Mouse (Mus musculus) heart, postnatal 0 days (tissue): ENCODE measurements around the gene Gm4871. TPM values are rescaled to one million over a fixed set of nuclear protein-coding genes. Genes with fewer than 3 reads are reported as not detected.

Experiments used
- ATAC-seq: fragments of 200-750 bp; cut with Nextera tagmentation; 2 replicates; pipeline ENCODE4 v1.8.0; 2017; ENCODE audit warnings: low read depth, moderate number of reproducible peaks, moderate library complexity; ENCODE audit not compliant: insufficient read depth
- DNase-seq: peaks from one replicate; pipeline ENCODE4 v3.0.0-alpha.2; 2016; ENCODE audit warnings: low spot score
- H3K27ac ChIP-seq: fragments of 300-500 bp; sonication (generic); 2 replicates; pipeline ENCODE4 v1.5.1; 2014; ENCODE audit warnings: low read depth, mild to moderate bottlenecking
- H3K27me3 ChIP-seq: fragments of 300-500 bp; sonication (generic); 2 replicates; pipeline ENCODE4 v1.6.1; 2014; ENCODE audit warnings: low read length, mixed read lengths; ENCODE audit not compliant: control insufficient read depth, insufficient read depth
- H3K36me3 ChIP-seq: fragments of 300-500 bp; sonication (generic); replicated peaks from 2 replicates; pipeline ENCODE4 v1.6.1; 2014; ENCODE audit warnings: low read length, mixed read lengths; ENCODE audit not compliant: control insufficient read depth, insufficient read depth
- H3K4me1 ChIP-seq: fragments of 300-500 bp; sonication (generic); 2 replicates; pipeline ENCODE4 v1.6.1; 2014; ENCODE audit warnings: antibody characterized with exemption; ENCODE audit not compliant: control insufficient read depth, insufficient read depth
- H3K4me2 ChIP-seq: fragments of 300-500 bp; sonication (generic); 2 replicates; pipeline ENCODE4 v1.6.1; 2014; ENCODE audit warnings: low read depth, mild to moderate bottlenecking, low read length, moderate library complexity
- H3K4me3 ChIP-seq: fragments of 300-500 bp; sonication (generic); 2 replicates; pipeline ENCODE4 v1.5.1; 2014; ENCODE audit warnings: low read depth, low read length
- H3K9ac ChIP-seq: fragments of 300-500 bp; sonication (generic); replicated peaks from 2 replicates; pipeline ENCODE4 v1.6.1; 2014; ENCODE audit warnings: low read depth, low read length, mixed read lengths
- H3K9me3 ChIP-seq: fragments of 300-500 bp; sonication (generic); replicated peaks from 2 replicates; pipeline ENCODE4 v1.6.1; 2016; ENCODE audit warnings: low read length; ENCODE audit not compliant: control insufficient read depth
- CTCF ChIP-seq: IDR thresholded peaks from 2 replicates; pipeline ENCODE4 v1.5.1; 2016; ENCODE audit warnings: antibody characterized with exemption, control low read depth, low read depth
- EP300 ChIP-seq: IDR thresholded peaks from 2 replicates; pipeline ENCODE4 v1.6.1; 2016; ENCODE audit warnings: antibody characterized with exemption, low read depth
- WGBS: fragments of 180-500 bp; shearing (Covaris S2); extraction: QIAGEN DNeasy Blood & Tissue Kit; methylation state at CpG from one replicate; pipeline ENCODE4 v1.1.7; 2014; 5-methylcytosine and 5-hydroxymethylcytosine counted together
- polyA plus RNA-seq: library from polyadenylated mRNA; unstranded; fragments of >200 nt; fragmentation: Nextera tagmentation; extraction: Ambion mirVana; gene quantifications from 2 replicates; pipeline ENCODE4 v1.2.1, GENCODE M21; 2015
- total RNA-seq: library from RNA; depleted of rRNA; stranded (reverse); fragments of >200 nt; gene quantifications from 2 replicates; pipeline ENCODE4 v1.2.3, GENCODE M21; 2014; ENCODE audit warnings: low replicate concordance

The Gm4871 gene
- total and polyA plus RNA-seq, 2 experiments from 2014 or later, result not detected

- no peaks in the 10 kb centered on the region for H3K4me1 ChIP-seq
- H3K4me3 ChIP-seq, result no peak overlapping the region
- DNase-seq, result no peak
- no peak overlapping the region for H3K9ac ChIP-seq
- no peak overlapping the region for H3K4me2 ChIP-seq
- TF ChIP-seq EP300 (no peak), CTCF (no peak)
- H3K36me3 ChIP-seq, result no peaks in the 10 kb centered on the region
- H3K27ac ChIP-seq, result no peak overlapping the region
- ATAC-seq, result no peak
- H3K27me3 ChIP-seq, result no peaks in the 10 kb centered on the region
- 89% methylated on average over 15 of the region's 15 CpGs for WGBS
- no peaks in the 10 kb centered on the region for H3K9me3 ChIP-seq
These were observed 23.5 kb downstream of the Gm4871 start for GRCm38 (mm10) chr5:145008878-145009659.

DNA sequence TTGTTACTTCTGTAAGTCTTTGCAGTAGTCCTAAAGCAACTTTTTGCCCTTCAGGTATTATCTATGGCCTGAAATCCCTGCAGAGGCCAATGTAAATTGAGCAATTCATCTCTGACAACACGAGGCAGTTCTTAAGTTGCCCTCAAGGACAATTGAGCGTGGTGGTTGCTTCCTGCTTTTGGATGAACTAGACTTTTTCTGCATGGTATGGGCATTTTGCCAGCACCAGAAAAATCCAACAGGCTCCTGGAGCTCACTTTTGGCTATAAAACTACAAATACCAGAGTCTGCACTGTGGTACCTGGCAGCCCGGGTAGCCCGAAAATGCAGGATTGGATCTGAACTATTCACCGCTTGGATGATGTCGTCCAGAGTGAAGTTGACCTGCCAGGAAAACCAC, 27.0 kb downstream of the Gm4871 start:
- Histone ChIP-seq H3K4me3 (no peak overlapping the region), H3K36me3 (no peaks in the 10 kb centered on the region), H3K27ac (no peak overlapping the region), H3K4me1 (no peaks in the 10 kb centered on the region), H3K4me2 (no peak overlapping the region), H3K9me3 (no peaks in the 10 kb centered on the region), H3K9ac (no peak overlapping the region), H3K27me3 (no peaks in the 10 kb centered on the region)
- no peak for ATAC-seq
- DNase-seq, result no peak
- TF ChIP-seq EP300 (no peak), CTCF (no peak)
- WGBS, result 81% methylated on average over 6 of the region's 6 CpGs

- TF ChIP-seq EP300, result no peak
- TF ChIP-seq CTCF, result no peak
- H3K36me3 ChIP-seq, result no peaks in the 10 kb centered on the region
- no peak overlapping the region for H3K9ac ChIP-seq
- H3K4me3 ChIP-seq, result no peak overlapping the region
- no peaks in the 10 kb centered on the region for H3K27me3 ChIP-seq
- WGBS, result 43% methylated on average over 9 of the region's 9 CpGs
- DNase-seq, result no peak
- H3K4me1 ChIP-seq, result no peaks in the 10 kb centered on the region
- no peaks in the 10 kb centered on the region for H3K9me3 ChIP-seq
- no peak for ATAC-seq
- no peak overlapping the region for H3K4me2 ChIP-seq
- no peak overlapping the region for H3K27ac ChIP-seq
These were observed 28.1 kb downstream of the Gm4871 start for GRCm38 (mm10) chr5:145004495-145004894.

DNA sequence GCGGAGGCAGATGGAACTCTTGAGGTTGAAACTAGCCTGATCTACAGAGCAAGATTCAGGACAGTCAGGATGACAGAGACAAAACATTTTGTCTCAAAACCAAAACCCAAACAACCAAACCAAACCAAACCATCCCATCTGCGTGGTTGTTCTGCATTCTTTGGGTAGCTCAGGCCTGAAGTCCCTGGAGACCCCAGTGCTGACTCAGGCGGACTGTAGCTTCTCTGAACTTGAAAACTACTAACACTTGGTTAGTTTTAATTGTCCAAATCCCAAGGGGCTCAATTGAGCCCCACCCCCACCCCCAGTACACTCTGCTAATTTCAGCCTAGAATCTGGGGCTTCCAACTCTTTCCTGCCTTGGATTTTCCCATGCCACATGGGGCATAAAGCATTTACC, 29.2 kb downstream of the Gm4871 start:
- Histone ChIP-seq H3K4me3 (no peak overlapping the region), H3K36me3 (no peaks in the 10 kb centered on the region), H3K9me3 (no peaks in the 10 kb centered on the region), H3K9ac (no peak overlapping the region), H3K27ac (no peak overlapping the region), H3K4me1 (no peaks in the 10 kb centered on the region), H3K4me2 (no peak overlapping the region), H3K27me3 (no peaks in the 10 kb centered on the region)
- DNase-seq, result no peak
- ATAC-seq, result no peak
- no peak for TF ChIP-seq EP300
- TF ChIP-seq CTCF, result no peak
- WGBS, result 83% methylated on average over 3 of the region's 3 CpGs

- 47% methylated on average over 2 of the region's 2 CpGs for WGBS
These were observed 34.1 kb downstream of the Gm4871 start for GRCm38 (mm10) chr5:144998491-144998890.

DNA sequence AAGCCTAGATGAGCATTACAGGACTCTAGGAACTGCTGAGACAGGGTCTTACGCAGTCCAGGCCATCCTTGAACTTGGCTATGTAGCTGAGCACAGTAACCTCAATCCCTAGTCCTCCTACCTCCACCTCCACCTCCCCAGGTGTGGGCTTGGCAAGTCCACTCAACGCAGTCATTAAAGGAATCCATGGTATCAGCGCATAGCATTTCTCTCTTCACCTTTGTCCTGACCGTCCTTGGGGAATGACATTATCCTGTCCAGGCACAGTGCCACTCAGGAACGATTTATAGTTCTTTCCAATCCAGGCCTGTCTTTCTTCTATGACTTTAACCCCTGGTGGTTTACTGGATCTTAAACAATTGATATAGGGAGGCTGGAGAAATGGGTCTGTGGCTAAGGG, 42.1 kb downstream of the Gm4871 start:
- no peaks in the 10 kb centered on the region for H3K9me3 ChIP-seq
- no peak overlapping the region for H3K9ac ChIP-seq
- H3K4me2 ChIP-seq, result no peak overlapping the region
- WGBS, result 44% methylated on average over 5 of the region's 5 CpGs
- TF ChIP-seq EP300, result no peak
- DNase-seq, result no peak
- H3K27me3 ChIP-seq, result no peaks in the 10 kb centered on the region
- no peak overlapping the region for H3K27ac ChIP-seq
- no peaks in the 10 kb centered on the region for H3K36me3 ChIP-seq
- H3K4me1 ChIP-seq, result no peaks in the 10 kb centered on the region
- ATAC-seq, result no peak
- no peak overlapping the region for H3K4me3 ChIP-seq

More at GRCm38 (mm10) chr5:144998491-144998890, 34.1 kb downstream of the Gm4871 start:
- no peak overlapping the region for H3K27ac ChIP-seq
- DNase-seq (peak; percentile 30), ATAC-seq (no peak)
- TF ChIP-seq EP300, result no peak
- peak; percentile 55 for TF ChIP-seq CTCF
- H3K27me3 ChIP-seq, result no peaks in the 10 kb centered on the region
- no peaks in the 10 kb centered on the region for H3K36me3 ChIP-seq
- H3K4me2 ChIP-seq, result no peak overlapping the region
- no peak overlapping the region for H3K4me3 ChIP-seq
- no peaks in the 10 kb centered on the region for H3K9me3 ChIP-seq
- no peaks in the 10 kb centered on the region for H3K4me1 ChIP-seq
- H3K9ac ChIP-seq, result no peak overlapping the region
